Mouse (Mus musculus): ENCODE data around the gene Basp1.
A peak's percentile ranks its signal among the peaks of the same experiment; 100 is the strongest.

Basp1 gene

GRCm38 (mm10) chr15:25363636-25364035 is 49.9 kb downstream of the Basp1 start:
- no peak for DNase-seq (ENCODE audit: low read depth)

- no peak for DNase-seq (ENCODE audit: low read depth)
These were observed 52.7 kb downstream of the Basp1 start for GRCm38 (mm10) chr15:25360825-25361224.

DNA sequence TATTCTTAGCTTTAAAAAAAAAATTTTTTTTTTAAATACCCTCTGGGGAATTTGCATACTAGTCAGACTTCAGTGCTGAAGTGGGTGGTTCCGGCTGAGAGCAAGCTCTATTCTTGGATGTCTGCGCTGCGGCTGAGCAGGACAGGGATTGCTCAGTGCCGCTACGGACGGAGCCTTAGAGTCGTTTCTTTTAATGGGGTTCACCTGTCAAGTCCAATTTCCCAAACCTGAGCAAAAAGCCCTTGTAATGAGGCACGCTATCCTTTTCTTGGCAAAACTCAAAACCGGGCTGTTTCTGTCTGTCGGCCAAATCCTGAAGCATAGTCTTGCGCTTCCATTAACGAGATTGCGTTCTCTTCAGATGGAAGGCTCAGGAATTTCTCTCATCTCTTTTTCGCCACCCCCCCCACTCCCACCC is 54.9 kb downstream of the Basp1 start:
- no peak for DNase-seq (ENCODE audit: low read depth)

GRCm38 (mm10) chr15:25355339-25355738 is 58.2 kb downstream of the Basp1 start:
- DNase-seq (ENCODE audit: low read depth) = no peak

- peak; percentile 2 for DNase-seq (ENCODE audit: low read depth)
These were observed 58.8 kb downstream of the Basp1 start for GRCm38 (mm10) chr15:25354738-25355137.

- DNase-seq (ENCODE audit: low read depth) = no peak
These were observed 60.1 kb downstream of the Basp1 start for GRCm38 (mm10) chr15:25353498-25353897.

DNA sequence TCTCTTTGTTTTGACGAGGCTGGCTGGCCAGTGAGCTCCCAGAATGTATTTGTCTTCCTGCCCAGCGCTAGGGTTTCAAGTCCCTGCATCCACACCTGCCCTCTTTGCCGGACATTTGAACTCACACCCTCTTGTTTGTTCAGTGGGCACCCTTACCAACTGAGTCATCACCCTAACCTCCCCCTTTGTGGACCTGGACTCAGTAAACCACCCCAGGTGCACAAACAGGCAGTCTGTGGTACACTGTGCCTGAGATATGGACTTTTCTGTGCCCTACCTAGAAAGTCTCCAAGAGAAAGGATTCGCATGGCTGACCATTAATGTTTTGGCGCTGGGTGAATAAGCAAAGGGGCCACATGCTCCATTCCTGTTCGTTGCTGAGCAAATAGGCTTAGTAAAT is 70.3 kb downstream of the Basp1 start:
- no peak for DNase-seq (ENCODE audit: low read depth)

DNA sequence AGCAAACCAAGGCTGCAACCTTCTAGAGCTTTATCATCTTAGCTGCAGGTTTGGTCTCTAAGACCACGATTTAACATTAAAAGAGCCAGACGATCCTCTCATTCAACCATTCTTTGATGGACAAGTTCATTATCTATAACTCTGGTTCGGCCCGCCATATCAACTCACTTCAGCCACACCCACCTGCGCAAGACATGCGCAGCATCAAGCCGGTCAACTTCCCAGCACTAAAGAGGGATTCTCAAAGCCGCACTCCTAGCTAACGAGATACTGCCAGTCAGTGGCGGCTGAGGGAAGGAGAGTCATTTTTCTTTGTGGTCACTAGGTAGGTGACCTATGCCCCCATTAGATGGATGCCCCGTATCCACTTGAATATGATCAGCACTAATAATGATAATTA is 78.3 kb downstream of the Basp1 start:
- DNase-seq (ENCODE audit: low read depth) = no peak

- DNase-seq (ENCODE audit: low read depth) = no peak
These were observed 81.6 kb downstream of the Basp1 start for GRCm38 (mm10) chr15:25331877-25332445.

DNA sequence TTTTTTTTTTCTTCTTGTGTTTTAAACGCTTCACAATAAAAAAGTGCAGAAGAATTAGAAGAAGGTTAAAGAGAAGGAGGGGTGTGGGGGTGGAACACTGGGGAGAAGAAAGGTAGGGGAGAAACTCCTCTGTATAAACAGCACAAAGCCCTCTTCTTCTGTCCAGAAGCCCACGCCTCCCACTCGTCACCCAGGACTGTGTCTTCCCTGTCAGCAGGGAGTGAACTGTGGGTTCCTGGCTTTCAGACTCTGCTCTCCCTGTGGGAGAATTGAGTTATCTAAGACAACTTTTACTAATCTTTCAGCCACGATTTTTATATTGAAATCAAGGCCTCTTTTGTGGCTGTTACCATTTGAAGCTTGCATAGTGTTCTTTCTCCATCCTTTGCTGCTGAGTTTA is 82.6 kb downstream of the Basp1 start:
- no peak for DNase-seq (ENCODE audit: low read depth)

DNA sequence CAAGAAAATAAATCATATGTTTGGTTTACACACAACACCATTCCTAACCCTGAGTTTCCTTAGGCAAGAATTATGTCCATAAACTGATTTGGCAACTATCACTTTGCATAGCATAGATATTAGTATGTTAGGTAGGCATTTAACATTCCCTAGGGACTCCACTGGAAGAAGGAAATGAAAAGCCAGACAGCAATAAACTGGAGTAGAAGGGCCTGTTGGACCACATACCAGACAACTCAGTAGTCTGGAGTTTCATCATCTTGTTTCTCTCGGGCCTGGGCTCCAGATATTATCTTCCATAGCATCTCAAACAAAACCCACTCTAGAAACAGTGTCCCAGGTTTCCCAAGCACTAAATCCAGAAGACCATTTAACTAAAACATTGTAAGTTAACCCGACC is 91.0 kb downstream of the Basp1 start:
- no peak for DNase-seq (ENCODE audit: low read depth)

GRCm38 (mm10) chr15:25322111-25322510 is 91.5 kb downstream of the Basp1 start:
- DNase-seq (ENCODE audit: low read depth) = no peak

DNA sequence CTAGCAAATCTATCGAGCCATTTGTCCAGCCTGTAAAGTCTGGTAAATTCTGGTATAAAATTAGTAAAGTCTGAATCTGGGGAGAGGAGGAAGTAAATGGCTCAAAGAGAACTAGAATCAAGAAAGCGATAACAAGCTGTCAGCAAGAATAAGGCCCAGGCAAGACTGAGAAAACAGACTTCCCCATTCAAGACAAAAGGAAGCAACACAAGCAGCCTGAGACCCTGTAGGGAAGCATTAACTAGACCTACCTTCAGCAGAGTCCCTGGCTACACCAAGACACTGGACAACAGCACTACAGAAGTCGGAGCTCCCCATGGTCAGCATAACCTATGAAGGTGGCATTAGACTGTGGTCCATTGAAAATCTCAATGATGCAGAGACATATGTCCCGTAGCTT is 91.9 kb downstream of the Basp1 start:
- DNase-seq (ENCODE audit: low read depth) = no peak

DNA sequence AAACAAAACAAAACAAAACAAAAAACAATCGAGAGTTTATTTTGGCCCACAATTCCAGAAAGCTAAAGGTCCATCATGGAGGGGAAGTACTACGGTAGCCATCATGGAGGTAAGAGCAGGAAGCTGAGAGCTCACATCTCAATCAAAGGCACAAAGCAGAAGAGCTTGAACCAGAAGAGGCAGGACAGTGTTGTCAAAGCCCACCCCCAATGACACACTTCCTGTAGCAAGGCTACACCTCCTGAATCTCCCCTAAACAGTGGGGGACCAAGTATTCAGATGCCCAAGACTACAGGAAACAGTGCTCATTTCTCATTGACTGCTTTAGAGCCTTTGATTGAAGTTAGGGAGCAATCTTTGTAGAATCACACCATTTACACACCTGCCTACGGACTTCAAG is 99.1 kb downstream of the Basp1 start:
- no peak for DNase-seq (ENCODE audit: low read depth)

All from naive thymus-derived CD4-positive, alpha-beta T cell, adult 2 months (primary cell).